Mouse (Mus musculus) thymus, postnatal 36 days (tissue): ENCODE results near the gene Shank1.
"Not testable (repeated sequence)": the region's sequence is repeated elsewhere in the genome, so short reads cannot be mapped to it uniquely, and the experiment has no call there.

ENCODE experiments used
- DNase-seq, 2 experiments: peaks; one replicate each; pipeline ENCODE4 v3.0.0; 2022; ENCODE audit warnings: mixed read lengths in 2 of 2

Shank1 gene

DNA sequence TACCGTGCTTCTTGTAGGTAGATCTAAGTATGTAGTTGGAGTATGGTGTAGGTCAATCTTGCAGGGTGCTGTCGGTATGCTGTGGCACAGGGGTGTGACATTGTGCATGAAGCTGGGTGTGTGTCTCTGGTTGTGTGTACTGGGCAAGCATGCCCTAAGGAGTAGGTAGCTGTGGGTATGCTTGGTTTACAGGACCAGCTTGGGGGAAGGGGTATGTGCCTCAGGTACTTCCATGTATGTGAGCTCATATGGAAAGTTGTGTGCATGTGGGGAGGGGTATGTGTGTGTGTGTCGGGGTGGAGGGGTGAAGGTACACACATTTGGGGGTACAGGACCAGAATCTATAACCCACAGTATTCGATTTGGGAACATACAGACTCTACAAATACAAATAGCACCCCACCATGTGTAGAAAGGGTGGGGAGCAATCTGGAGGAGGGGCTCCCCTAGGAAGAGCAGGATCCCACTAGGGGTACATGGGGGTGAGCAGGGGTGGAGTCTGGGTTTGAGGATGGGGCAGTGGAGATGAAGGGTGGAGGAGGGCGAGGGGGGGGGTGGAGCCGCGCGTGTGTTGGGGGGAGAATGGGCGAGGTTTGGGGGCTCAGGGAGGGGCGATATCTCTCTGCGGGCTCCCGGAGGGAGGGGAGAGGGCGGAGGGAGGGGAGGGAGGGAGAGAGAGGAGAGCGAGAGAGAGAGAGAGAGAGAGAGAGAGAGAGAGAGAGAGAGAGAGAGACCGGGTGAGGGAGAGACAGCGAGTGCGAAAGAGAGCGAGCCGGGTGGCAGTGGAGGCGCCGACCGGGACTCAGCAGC lies at the start of gene Shank1:
Gene Shank1, plus strand, starts transcription at position 779 of the 810 bp plus-strand sequence.
- no peak for DNase-seq

GRCm38 (mm10) chr7:44260410-44260809 lies 49.6 kb upstream of the Shank1 start:
- no peak for DNase-seq

DNA sequence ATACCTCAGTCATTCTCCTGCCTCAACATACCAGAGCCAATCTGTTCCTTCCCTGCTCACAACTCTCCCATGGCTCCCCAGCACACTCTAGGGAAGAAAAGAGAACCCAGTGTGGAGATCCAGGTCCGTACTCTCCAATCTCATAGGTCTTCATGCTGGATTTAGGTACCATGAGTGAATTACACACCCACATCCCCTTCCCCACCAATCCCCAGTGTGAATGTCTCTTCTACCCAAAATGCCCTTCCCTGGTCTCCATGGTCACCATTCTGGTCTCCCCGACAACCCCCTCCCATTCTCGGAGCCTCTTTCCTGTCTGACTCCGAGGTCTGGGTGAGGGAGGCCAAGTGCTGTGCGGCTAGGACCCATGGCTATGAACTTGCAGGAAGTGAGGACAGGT lies 48.9 kb upstream of the Shank1 start, which contains the start of gene Gm15517:
Gene Gm15517, plus strand, starts transcription at position 301 of the 400 bp plus-strand sequence.
- no peak for DNase-seq

- peak; percentile 89 to 96 for DNase-seq
These were observed 47.0 kb upstream of the Shank1 start for GRCm38 (mm10) chr7:44262791-44263643.

- no peak for DNase-seq
These were observed 41.9 kb upstream of the Shank1 start for GRCm38 (mm10) chr7:44268117-44268516.

DNA sequence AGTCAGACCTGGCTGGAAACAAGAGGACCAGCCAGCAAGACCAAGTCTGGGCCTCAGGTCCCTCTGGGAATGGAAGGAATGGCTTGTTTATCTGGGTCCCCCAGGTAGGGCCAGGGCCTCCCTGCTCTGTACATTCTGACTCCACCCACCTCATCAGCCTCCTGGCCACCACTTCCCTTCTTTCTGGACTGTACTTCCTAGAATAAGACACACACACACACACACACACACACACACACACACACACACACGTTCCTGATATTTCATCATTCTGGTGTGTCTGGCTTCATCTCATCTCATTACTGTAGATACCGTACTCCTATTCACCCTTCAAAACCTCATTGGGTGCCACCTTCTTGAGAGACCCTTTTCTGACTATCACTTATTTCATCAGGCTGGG lies 40.7 kb upstream of the Shank1 start:
- DNase-seq = no peak

GRCm38 (mm10) chr7:44271309-44271708 lies 38.7 kb upstream of the Shank1 start:
- DNase-seq = no peak

DNA sequence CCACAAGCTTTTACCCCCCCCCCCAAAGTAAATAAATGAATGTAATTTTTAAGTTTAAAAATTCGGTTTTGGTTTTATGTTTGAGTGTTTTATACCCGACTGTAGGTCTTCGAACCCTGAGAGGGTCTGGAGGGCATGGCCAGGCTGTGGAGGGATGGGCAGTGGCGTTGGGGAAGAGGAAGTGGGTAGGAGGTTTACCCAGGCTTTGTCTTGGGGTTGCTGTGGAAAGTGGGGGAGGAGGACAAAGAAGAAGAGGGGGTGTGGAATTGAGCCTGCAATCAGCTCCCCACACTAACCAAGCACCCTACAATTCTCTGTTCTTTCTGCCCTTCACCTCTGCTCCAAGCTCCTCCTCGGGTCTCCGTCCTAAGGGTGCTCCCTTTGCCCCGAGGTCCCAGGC lies 37.5 kb upstream of the Shank1 start:
- DNase-seq = no peak

DNA sequence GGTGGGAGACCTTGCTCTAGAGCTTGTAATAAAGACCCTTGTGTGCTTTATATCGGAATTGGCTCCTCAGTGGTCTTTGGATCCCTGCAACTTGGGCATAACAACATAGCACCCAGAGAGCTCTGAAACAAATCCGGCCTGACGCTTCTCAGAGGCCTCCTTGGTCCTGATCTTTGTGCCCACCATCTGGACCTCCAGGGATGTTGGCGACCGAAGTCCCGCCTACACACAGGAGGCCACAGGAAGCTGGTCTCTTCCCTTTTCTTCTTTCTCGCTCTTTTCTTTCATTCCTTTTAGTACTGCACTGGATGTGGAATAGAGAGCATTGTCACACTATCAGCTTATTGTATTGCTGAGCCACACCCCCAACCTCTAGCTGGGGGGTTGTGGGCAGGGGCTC lies 36.6 kb upstream of the Shank1 start:
- no peak for DNase-seq

GRCm38 (mm10) chr7:44274096-44274495 lies 36.0 kb upstream of the Shank1 start:
- DNase-seq = no peak

GRCm38 (mm10) chr7:44275546-44275945 lies 34.5 kb upstream of the Shank1 start:
- DNase-seq = no peak

DNA sequence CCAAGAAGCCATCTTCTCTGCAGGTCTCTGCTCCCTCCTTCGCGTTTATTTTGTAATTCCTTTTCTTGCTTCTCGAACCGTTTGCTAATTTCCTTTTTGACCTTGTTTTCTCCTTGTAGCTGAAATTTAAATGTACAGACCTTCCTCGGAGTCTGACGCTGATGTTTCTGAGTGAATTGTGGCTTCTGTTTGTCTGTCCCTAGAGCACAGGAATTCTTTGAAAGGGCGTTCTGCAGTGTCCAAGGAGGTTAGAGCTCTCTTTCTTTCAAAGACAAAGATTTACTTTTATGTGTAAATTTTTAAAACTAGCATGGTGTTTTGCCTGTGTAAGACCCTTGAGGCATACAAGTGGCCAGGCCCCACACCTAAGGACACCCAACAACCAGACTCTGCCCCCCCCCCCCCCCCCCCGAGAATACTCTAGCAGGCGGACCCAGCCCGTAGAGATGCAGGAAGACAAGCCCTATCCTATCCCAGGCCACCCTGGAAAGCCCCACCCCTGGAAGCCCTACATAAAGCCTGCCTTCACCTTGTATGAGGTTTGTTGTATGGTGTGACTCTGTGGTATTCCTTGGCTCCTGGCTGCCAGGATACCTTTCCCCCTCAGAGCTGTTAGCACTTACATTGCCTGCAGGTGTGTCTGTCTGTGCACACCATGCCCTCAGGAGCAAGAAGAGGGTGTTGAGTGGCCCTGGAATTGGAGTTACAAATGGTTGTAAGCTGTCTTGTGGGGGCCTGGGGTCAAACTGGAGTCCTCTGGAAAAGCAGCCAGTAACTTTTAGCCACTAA lies 33.4 kb upstream of the Shank1 start:
- no peak for DNase-seq

- peak in 1 of 2 experiments; percentile 22 for DNase-seq
These were observed 32.8 kb upstream of the Shank1 start for GRCm38 (mm10) chr7:44277250-44277622.

DNA sequence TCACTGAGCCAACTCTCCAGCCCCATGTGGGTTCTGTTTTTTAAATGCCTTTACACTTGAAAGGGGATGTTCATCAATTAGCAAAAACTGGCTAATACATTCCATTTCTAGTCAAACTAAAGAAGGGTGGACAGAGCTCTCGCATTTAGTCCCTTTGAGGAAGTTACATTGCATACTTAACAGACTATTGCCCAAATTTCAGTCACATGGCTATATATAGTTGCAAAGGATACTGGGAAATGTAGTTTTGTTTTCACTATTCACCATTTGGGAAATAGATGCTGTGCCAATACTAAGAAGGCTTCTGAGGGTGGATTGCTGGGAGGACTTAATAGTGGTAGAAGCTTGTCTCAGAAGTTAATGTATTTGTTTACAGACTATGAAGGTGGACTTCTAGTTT lies 29.1 kb upstream of the Shank1 start:
- no peak for DNase-seq

DNA sequence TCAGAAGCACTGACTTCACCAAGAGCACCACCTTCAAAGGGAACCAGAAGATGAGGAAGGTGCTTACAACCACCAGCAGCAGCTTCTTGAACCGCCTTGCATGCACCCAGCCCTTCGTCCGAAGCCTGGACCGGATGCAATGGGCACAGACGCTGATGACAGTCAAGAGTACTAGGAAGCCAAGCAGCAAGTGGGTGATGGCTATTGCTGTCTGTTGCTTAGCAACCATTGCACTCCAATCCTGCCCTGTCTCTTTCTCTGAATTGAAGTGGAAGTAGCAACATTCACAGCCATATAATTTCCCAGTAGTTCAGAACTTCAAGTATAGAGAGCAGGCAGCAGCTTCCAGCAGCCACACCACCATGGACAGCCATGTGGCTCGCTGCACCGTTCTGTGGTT lies 28.5 kb upstream of the Shank1 start:
- no peak for DNase-seq

DNA sequence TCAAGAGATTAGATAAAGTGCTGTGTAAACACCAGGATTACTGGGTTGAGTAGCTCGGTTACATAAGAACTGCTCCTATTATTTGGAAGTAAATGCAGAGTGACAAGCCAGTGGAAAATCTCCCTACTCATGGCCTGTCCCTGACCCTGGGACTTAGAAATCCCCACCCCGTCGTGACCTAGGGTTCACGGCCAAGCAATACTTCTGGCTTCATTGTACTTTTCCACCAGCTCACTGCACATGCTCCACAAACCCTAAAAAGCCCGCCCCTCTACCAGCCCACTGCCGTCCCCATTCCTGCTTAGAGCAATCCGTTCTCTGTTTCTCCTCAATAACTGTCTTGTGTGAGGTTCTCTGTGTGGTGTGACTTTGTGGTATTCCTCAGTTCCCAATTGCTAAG lies 22.3 kb upstream of the Shank1 start:
- DNase-seq = no peak

DNA sequence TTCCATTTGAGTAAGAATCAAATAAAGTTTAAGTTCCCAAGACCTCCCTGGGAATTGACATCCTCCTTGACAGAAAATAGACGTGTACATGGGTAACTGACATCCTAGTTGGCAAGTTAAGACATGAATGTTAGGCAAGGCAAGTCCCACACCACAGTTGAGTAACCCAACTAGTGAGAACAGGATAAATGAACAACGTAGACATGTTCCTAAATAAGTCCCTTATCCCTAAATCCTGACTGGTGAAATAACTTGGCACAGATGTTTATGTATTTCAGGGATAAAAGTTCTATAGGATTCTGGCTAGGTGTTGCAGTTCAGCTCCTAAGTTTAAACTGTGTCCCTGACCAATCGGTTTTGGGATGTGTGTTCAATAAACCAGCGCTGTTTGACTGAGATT lies 19.1 kb upstream of the Shank1 start:
- DNase-seq = no peak

DNA sequence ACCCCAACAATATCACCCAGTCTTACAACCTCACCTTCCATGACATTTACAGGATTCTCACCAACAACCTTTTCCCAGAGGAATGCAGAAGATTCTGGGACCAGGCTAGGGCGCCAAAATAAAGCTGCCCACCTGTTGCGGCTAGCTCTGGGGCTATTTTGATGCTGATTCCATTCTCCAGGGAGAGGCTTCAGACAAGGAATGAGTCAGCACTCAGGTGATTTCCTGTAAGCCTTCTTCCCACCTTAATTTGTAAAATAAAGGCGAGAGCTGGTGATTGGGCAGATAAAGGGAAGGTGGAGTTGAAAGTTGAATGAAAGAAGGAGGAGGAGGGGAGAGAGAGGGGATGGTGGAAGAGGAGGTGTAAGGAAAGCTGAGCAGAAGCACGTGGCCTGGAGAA lies 18.6 kb upstream of the Shank1 start:
- no peak for DNase-seq

DNA sequence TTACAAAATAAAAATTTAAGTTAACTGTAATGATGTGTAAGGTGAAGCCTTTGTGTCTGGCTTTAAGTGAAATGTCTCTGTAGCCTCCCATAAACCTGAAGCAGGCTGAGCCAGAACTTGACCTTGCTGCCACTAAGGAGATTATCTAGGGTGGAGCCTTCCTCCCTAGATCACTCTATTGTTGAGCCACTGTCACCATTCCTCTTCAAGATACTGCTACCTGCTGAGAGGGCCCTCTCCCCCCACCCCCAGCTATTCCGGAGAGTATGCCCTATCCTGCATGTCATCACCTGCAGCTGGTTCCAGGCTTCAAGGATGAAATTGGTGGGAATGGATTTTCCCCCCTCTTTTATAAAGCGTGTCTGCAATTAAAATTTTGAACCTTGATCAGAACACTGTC lies 12.6 kb upstream of the Shank1 start:
- not testable (repeated sequence) for DNase-seq

DNA sequence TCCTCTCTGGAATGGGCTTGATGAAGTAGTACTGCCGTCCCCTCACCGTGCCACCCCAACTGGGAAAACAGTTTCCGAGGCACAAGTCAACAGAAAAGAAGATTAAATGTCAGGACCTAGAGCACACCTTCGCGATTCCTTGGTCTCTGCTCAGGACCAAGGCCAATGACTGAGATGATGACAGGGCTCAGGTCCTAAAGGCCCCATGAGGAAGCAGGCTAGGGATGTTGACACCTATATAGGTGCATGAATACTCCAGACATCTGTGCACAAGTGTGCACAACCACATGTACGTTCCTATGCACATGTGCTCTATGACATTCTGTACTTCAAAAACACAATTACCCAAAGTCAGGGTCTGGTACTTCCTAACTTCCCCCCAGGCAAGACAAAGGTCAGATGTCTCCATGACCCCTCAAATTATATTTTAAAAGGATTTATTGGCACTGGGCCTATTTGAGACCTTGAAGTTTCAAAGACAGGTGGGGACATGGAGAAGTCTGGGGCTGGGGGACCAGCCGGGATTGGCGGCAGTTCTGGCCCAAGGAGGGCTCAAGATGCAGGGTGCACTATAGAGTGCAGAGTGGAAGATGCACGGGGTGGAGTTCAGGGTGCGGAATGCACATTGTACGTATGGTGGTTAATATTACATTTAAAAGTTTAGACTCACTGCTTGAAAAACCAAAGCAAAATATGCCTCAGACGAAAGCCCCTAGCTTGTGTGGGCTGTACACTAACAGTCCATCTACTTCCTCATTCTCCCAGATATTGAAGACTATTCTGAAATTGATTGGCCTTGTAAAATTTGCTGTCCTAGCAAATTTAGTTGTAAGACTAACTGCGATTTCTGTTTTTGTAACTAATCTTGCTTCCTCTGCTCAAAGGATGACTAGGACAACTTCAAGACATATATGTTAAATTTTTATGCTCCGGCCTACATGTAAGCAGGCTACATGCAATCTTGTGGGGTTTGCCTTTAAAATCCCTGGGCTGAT lies 6.4 kb upstream of the Shank1 start:
- no peak for DNase-seq

- DNase-seq = no peak
These were observed 5.6 kb upstream of the Shank1 start for GRCm38 (mm10) chr7:44304463-44304774.
